Mouse (Mus musculus): ENCODE results near the gene Slc8a2. TPM values are rescaled to one million over a fixed set of nuclear protein-coding genes. Genes with fewer than 3 reads are reported as not detected.

The Slc8a2 gene
- polyA plus RNA-seq, 1 experiment, result not detected

DNA sequence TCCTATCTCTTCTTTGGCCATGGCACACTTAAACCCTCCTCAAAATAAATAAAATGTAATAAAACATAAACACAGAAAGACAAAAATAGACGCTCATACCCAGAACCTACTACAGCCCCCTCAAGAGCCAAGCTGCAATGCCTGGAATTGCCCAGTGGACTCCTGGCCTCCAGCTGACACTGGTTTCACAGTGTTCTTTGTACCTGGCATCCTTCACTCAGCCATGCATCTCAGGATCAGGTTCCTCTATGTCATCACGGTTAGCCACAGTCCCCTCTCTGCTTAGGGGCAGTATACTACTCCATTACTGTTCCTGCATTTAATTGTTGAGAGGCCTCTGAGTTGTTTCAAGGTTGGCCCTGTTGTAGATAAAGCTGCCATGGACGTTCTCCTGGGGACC lies 3.3 kb downstream of the Slc8a2 start:
- H3K36me3 ChIP-seq (ENCODE audit: control insufficient read depth), result no peaks in the 10 kb centered on the region
- TF ChIP-seq TAL1 (IDR thresholded peaks at IDR 0.05; ENCODE audit: low read length) (no peak), GATA1 (IDR thresholded peaks at IDR 0.05; ENCODE audit: low read length) (no peak)
- H3K4me3 ChIP-seq (replicated peaks), result no peak overlapping the region
- H3K27me3 ChIP-seq (ENCODE audit: control insufficient read depth), result peaks cover 41% of the 10 kb centered on the region
- H3K9me3 ChIP-seq (ENCODE audit: control insufficient read depth, low read length), result no peaks in the 10 kb centered on the region
- peaks cover 5% of the 10 kb centered on the region for H3K4me1 ChIP-seq (ENCODE audit: control insufficient read depth)

DNA sequence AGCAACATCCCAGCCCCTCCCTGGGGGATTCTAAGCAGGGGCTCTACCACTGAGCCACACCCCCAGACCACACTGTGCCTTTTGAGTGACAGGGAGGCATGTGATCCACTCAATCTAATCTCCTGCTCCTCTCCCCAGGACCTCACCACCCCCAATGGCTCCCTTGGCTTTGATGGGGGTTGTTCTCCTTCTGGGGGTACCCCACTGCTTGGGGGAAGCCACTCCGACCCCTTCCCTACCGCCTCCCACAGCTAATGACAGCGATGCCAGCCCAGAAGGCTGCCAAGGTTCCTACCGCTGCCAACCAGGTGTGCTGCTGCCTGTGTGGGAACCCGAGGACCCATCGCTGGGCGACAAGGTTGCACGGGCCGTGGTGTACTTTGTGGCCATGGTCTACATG lies 4.1 kb downstream of the Slc8a2 start:
- no peak for TF ChIP-seq TAL1 (IDR thresholded peaks at IDR 0.05; ENCODE audit: low read length)
- no peak for TF ChIP-seq GATA1 (IDR thresholded peaks at IDR 0.05; ENCODE audit: low read length)
- Histone ChIP-seq H3K27me3 (ENCODE audit: control insufficient read depth) (peaks cover 41% of the 10 kb centered on the region), H3K4me3 (replicated peaks) (no peak overlapping the region)

DNA sequence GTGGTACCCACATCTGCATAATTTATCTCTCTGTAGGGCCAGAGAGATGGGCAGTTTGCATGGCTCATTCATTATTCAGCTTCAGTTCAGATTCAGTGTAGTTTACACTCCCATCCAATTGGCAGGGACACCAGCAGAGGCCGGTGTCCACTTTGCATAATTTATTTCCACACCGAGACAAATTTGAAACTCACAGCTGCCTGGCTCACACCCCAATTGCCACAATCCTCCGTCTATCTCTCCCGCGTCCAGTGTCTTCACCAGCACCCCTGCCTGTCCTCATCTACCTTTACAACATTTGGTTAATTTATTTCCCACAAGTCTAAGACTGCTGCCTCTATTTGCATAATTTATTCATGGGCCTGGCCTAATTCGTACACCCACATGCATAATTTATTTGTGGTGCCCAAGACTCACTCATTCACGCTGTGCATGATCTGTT lies 5.3 kb downstream of the Slc8a2 start:
- Histone ChIP-seq H3K27me3 (ENCODE audit: control insufficient read depth) (peaks cover 35% of the 10 kb centered on the region), H3K36me3 (ENCODE audit: control insufficient read depth) (no peaks in the 10 kb centered on the region), H3K9me3 (ENCODE audit: control insufficient read depth, low read length) (no peaks in the 10 kb centered on the region), H3K4me3 (replicated peaks) (no peak overlapping the region), H3K4me1 (ENCODE audit: control insufficient read depth) (no peaks in the 10 kb centered on the region)
- no peak for TF ChIP-seq GATA1 (IDR thresholded peaks at IDR 0.05; ENCODE audit: low read length)
- TF ChIP-seq TAL1 (IDR thresholded peaks at IDR 0.05; ENCODE audit: low read length), result no peak

More for the DNA sequence above, 4.1 kb downstream of the Slc8a2 start:
- Histone ChIP-seq H3K36me3 (ENCODE audit: control insufficient read depth) (no peaks in the 10 kb centered on the region), H3K9me3 (ENCODE audit: control insufficient read depth, low read length) (no peaks in the 10 kb centered on the region), H3K4me1 (ENCODE audit: control insufficient read depth) (peaks cover 5% of the 10 kb centered on the region)

DNA sequence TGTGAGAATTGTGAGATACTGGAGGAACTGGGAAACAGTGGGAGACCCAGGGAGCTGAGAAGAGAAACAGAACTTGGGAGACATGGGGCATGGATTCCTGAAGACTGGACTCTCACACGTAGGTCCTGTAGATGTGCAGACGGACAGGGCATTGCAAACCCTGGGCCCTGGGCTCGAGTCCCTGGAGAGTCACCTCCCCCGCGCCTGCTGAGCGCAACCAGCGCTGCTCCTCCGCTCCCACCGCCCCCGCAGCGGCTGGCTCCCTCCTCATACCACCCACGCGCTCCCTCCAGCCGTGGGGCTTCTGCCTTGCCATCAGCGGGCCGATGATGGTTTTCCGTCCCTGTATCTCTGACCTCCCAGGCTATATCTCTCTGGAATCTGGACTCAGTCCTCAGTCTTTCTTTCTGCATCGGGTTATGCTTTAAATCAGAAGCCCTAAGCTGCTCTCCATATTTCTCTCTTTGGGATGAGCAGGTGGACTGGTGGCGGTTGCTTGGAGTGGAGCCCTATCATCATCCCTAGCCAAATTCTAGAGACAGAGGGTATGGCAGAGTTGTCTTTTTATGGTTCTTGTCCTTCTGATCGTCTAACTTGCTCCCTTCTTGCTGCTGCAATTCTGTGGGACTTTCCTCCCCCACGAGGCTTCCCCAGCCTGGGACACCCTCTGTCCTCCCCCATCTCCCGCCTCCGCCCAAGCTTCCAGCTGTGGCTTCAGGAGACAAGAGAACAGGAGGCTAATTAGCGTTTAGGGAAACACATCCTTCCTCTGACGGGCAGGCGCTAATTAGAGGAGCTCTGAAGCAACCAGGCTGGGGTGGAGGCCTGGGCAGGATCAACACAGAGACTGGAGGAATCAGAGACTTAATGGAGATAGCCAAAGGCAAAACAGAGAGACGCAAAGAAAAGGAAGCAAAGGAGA lies 17.1 kb downstream of the Slc8a2 start:
- Histone ChIP-seq H3K9me3 (ENCODE audit: control insufficient read depth, low read length) (no peaks in the 10 kb centered on the region), H3K27me3 (ENCODE audit: control insufficient read depth) (peaks cover 17% of the 10 kb centered on the region)

DNA sequence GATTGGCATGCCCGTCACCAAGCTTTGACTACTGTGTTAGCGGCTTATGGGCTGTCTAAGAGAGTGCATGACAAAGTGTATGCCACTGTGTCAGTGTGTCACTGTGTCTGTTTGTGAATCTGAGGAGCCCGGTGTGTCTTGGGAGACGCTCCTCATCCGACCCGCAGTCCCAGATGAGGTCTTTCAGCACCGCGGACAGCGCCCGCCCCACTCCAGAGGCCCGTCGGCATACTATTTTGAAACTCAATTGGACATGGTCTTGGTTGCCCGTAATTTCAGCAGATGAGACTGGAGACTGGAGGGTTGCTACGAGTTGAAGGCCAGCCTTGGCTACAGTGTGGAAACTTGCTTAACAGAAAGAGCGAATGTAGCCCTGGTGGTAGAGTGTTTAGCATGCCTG lies 18.0 kb downstream of the Slc8a2 start:
- Histone ChIP-seq H3K36me3 (ENCODE audit: control insufficient read depth) (no peaks in the 10 kb centered on the region), H3K27me3 (ENCODE audit: control insufficient read depth) (peaks cover 17% of the 10 kb centered on the region), H3K4me3 (replicated peaks) (no peak overlapping the region), H3K4me1 (ENCODE audit: control insufficient read depth) (no peaks in the 10 kb centered on the region), H3K9me3 (ENCODE audit: control insufficient read depth, low read length) (no peaks in the 10 kb centered on the region)
- no peak for TF ChIP-seq GATA1 (IDR thresholded peaks at IDR 0.05; ENCODE audit: low read length)
- TF ChIP-seq TAL1 (IDR thresholded peaks at IDR 0.05; ENCODE audit: low read length), result no peak

More for the DNA sequence above, 17.1 kb downstream of the Slc8a2 start:
- TF ChIP-seq GATA1 (IDR thresholded peaks at IDR 0.05; ENCODE audit: low read length) (no peak), TAL1 (IDR thresholded peaks at IDR 0.05; ENCODE audit: low read length) (no peak)
- H3K36me3 ChIP-seq (ENCODE audit: control insufficient read depth), result no peaks in the 10 kb centered on the region
- H3K4me3 ChIP-seq (replicated peaks), result no peak overlapping the region
- no peaks in the 10 kb centered on the region for H3K4me1 ChIP-seq (ENCODE audit: control insufficient read depth)

DNA sequence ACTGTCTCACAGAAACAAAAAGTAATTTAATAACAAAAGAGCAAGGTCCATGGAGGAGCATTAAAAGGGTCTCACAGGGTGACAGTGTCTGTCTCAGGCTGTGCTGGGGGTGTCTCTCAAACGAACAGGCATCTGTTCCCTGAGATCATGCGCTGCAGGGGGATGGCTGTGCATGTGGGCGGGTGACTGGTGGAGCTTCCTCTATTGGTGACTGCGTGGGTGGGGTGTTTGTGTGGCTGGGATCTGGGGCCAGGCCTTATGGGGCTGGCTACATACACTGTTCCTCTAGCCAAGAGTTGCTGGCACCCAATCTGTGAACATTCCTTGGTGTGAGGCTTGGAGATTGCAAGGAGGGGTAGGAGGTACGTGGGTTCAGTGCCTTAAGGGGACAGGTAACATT lies 19.6 kb downstream of the Slc8a2 start:
- H3K4me1 ChIP-seq (ENCODE audit: control insufficient read depth), result no peaks in the 10 kb centered on the region
- TF ChIP-seq GATA1 (IDR thresholded peaks at IDR 0.05; ENCODE audit: low read length) (no peak), TAL1 (IDR thresholded peaks at IDR 0.05; ENCODE audit: low read length) (no peak)
- no peaks in the 10 kb centered on the region for H3K9me3 ChIP-seq (ENCODE audit: control insufficient read depth, low read length)
- H3K4me3 ChIP-seq (replicated peaks), result no peak overlapping the region
- H3K27me3 ChIP-seq (ENCODE audit: control insufficient read depth), result peaks cover 17% of the 10 kb centered on the region
- H3K36me3 ChIP-seq (ENCODE audit: control insufficient read depth), result no peaks in the 10 kb centered on the region

DNA sequence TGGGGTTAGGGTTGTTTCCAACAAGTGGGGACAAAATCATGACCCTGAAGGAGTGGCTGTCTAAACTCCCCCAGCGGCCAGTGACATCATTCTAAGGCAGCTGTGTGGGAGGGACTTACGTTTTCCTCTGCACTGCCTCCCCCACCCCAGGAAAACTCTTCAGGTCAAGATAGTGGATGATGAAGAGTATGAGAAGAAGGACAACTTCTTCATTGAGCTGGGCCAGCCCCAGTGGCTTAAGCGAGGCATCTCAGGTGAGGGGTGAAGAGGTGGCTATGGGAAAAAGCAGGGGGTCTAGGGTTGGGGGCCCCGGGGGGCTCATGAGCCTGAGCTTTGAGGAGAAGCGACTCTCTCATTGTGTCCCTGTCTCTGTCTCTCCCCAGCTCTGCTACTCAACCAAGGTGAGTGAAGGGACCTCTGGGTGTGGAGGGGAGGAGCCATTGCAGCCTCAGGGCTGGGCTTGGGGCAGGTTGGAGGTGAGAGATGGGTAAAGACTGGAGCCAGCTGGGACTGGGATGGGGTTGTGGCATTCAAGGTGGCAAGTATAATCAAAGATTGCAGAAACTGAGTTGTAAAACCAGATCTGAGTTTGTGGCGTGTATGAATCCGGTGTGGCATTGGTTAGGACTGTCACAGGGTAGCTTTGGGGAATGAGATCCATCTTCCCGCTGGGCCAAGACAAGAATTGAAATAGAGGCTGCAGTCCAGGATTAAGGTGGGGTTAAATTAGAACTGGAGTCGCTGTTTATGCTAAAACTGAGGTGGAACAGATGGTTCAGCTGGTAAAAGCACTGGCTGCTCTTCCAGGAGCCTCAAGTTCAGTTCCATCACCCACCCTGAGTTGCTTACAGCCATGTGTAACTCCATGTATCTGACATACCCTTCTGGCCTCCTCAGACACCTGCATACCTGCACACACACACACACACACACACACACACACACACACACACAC lies 20.8 kb downstream of the Slc8a2 start:
- Histone ChIP-seq H3K4me3 (replicated peaks) (no peak overlapping the region), H3K4me1 (ENCODE audit: control insufficient read depth) (no peaks in the 10 kb centered on the region), H3K9me3 (ENCODE audit: control insufficient read depth, low read length) (no peaks in the 10 kb centered on the region), H3K36me3 (ENCODE audit: control insufficient read depth) (no peaks in the 10 kb centered on the region), H3K27me3 (ENCODE audit: control insufficient read depth) (peaks cover 17% of the 10 kb centered on the region)
- TF ChIP-seq GATA1 (IDR thresholded peaks at IDR 0.05; ENCODE audit: low read length), result no peak
- no peak for TF ChIP-seq TAL1 (IDR thresholded peaks at IDR 0.05; ENCODE audit: low read length)

DNA sequence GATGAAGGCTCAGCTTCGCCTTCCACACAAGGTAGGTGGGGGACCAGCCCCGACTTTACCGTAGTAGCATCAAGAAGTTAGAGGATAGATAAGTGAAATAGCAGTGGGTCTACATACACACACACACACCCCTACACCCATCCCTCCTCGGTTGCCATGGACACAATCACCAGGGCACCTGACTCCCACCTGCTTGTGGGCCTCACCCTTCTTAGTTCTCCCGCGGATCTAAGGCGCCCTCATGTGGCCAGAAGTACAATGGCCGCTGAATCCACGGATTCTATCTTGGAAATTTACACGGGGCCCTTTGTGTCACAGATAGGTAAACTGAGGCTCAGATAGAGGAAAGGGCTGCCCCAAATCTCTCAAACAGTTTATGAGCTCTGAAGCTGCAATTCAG lies 23.9 kb downstream of the Slc8a2 start:
- no peak overlapping the region for H3K4me3 ChIP-seq (replicated peaks)
- H3K4me1 ChIP-seq (ENCODE audit: control insufficient read depth), result no peaks in the 10 kb centered on the region
- no peaks in the 10 kb centered on the region for H3K9me3 ChIP-seq (ENCODE audit: control insufficient read depth, low read length)
- peaks cover 10% of the 10 kb centered on the region for H3K27me3 ChIP-seq (ENCODE audit: control insufficient read depth)
- no peaks in the 10 kb centered on the region for H3K36me3 ChIP-seq (ENCODE audit: control insufficient read depth)
- TF ChIP-seq TAL1 (IDR thresholded peaks at IDR 0.05; ENCODE audit: low read length), result no peak
- no peak for TF ChIP-seq GATA1 (IDR thresholded peaks at IDR 0.05; ENCODE audit: low read length)
